Mouse (Mus musculus): ENCODE results near the gene Adcy9. TPM values are rescaled to one million over a fixed set of nuclear protein-coding genes. Genes with fewer than 3 reads are reported as not detected.

The Adcy9 gene
- polyA plus RNA-seq, 1 experiment from 2014 or later = 4.0 TPM

GRCm38 (mm10) chr16:4276151-4276550 lies 144.1 kb downstream of the Adcy9 start:
- Histone ChIP-seq H3K4me2 (ENCODE audit: low read length) (no peak overlapping the region), H3K27ac (ENCODE audit: low read depth, low read length) (no peak overlapping the region), H3K4me1 (ENCODE audit: control insufficient read depth, insufficient read depth, low read depth, low read length) (peaks cover under 1% of the 10 kb centered on the region; the same call in 1 of the 2 replicates), H3K4me3 (ENCODE audit: low read length) (no peak overlapping the region), H3K9ac (ENCODE audit: low read depth, low read length) (no peak overlapping the region), H3K9me3 (ENCODE audit: control insufficient read depth, low read length) (no peaks in the 10 kb centered on the region), H3K27me3 (replicated peaks; ENCODE audit: control insufficient read depth, insufficient read depth, low read length) (no peaks in the 10 kb centered on the region), H3K36me3 (ENCODE audit: control insufficient read depth, insufficient read depth, low read length) (no peaks in the 10 kb centered on the region)
- 86% methylated on average over 2 of the region's 2 CpGs for WGBS
- ATAC-seq = no peak

DNA sequence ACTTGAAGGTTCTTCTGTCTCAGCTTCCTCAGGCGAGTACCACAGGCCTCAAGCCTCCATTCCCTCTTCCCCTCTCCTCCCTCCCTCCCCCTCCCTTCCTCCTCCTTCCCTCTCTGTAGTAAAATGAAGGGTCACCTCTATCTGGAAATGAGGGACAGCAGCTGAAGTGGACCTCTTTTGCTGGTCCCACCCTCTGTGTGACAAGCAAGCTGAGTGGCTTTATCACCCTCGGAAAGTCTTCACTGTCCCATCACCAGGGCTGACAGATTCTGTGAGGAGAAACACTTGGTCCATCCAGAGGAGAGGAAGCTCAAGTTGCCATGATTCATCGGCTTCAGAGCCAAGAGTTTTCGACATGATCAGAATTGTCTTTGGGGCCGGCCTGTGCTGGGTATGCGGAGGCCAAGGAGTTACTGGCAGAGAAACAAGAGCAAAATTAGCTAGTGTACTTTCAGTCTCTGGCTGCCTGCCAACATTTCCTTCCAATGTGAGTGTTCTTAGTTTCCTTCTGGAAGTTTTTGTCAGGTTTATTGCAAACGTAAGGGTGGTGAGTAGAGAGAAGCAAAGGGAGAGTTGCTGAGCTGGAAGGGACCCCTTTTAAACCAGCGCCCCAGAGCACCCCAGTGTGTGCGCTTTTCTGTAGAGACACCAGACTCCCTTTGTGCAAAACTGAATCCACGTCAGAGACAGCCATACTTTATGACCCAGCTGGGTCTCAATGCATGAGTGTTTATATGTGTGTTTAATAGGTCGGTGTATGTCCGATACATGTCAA lies 146.4 kb downstream of the Adcy9 start:
- H3K4me3 ChIP-seq (ENCODE audit: low read length) = no peak overlapping the region
- ATAC-seq = peak; percentile 82
- no peaks in the 10 kb centered on the region for H3K36me3 ChIP-seq (ENCODE audit: control insufficient read depth, insufficient read depth, low read length)

DNA sequence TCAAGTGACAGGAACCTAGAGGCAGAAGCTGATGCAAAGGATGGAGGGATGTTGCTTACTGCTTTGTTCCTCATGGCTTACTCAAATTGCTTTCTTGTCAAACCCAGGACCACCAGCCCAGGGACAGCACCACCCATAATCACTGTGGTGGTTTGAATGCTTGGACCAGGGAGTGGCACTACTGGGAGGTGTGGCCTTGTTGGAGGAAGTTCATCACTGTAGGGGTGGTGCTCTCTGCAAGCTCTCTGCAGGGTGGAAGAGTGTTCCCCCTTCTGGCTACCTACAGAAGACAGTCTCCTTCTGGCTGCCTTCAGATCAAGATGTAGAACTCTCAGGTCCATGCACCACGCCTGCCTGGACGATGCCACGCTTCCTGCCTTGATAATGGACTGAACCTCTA lies 148.0 kb downstream of the Adcy9 start:
- Histone ChIP-seq H3K9ac (ENCODE audit: low read depth, low read length) (no peak overlapping the region), H3K9me3 (ENCODE audit: control insufficient read depth, low read length) (no peaks in the 10 kb centered on the region), H3K4me2 (ENCODE audit: low read length) (no peak overlapping the region), H3K36me3 (ENCODE audit: control insufficient read depth, insufficient read depth, low read length) (no peaks in the 10 kb centered on the region), H3K4me3 (ENCODE audit: low read length) (no peak overlapping the region), H3K27me3 (replicated peaks; ENCODE audit: control insufficient read depth, insufficient read depth, low read length) (no peaks in the 10 kb centered on the region), H3K4me1 (ENCODE audit: control insufficient read depth, insufficient read depth, low read depth, low read length) (peaks cover 13% of the 10 kb centered on the region), H3K27ac (ENCODE audit: low read depth, low read length) (no peak overlapping the region)
- ATAC-seq = no peak
- WGBS = 88% methylated on average over 3 of the region's 3 CpGs

More for the DNA sequence above, 146.4 kb downstream of the Adcy9 start:
- Histone ChIP-seq H3K4me1 (ENCODE audit: control insufficient read depth, insufficient read depth, low read depth, low read length) (peaks cover 6% of the 10 kb centered on the region), H3K9me3 (ENCODE audit: control insufficient read depth, low read length) (no peaks in the 10 kb centered on the region), H3K4me2 (ENCODE audit: low read length) (no peak overlapping the region), H3K9ac (ENCODE audit: low read depth, low read length) (no peak overlapping the region), H3K27ac (ENCODE audit: low read depth, low read length) (peak overlapping the region; percentile 5; the same call in 1 of the 2 replicates), H3K27me3 (replicated peaks; ENCODE audit: control insufficient read depth, insufficient read depth, low read length) (no peaks in the 10 kb centered on the region)
- WGBS = 55% methylated on average over 12 of the region's 12 CpGs

- no peaks in the 10 kb centered on the region for H3K36me3 ChIP-seq (ENCODE audit: control insufficient read depth, insufficient read depth, low read length)
- H3K9ac ChIP-seq (ENCODE audit: low read depth, low read length) = 0 out of 2 replicates have a peak overlapping the region, but pooled peaks have one; percentile 25
- no peak overlapping the region; the same call in 1 of the 2 replicates for H3K27ac ChIP-seq (ENCODE audit: low read depth, low read length)
- H3K9me3 ChIP-seq (ENCODE audit: control insufficient read depth, low read length) = no peaks in the 10 kb centered on the region
- WGBS = 11% methylated on average over 1 of the region's 1 CpGs
- H3K4me2 ChIP-seq (ENCODE audit: low read length) = no peak overlapping the region
- H3K4me1 ChIP-seq (ENCODE audit: control insufficient read depth, insufficient read depth, low read depth, low read length) = peaks cover 13% of the 10 kb centered on the region
- no peak overlapping the region for H3K4me3 ChIP-seq (ENCODE audit: low read length)
- peak; percentile 50; the same call in 1 of the 2 replicates for ATAC-seq
- no peaks in the 10 kb centered on the region for H3K27me3 ChIP-seq (replicated peaks; ENCODE audit: control insufficient read depth, insufficient read depth, low read length)
These were observed 149.4 kb downstream of the Adcy9 start for GRCm38 (mm10) chr16:4270911-4271310.

DNA sequence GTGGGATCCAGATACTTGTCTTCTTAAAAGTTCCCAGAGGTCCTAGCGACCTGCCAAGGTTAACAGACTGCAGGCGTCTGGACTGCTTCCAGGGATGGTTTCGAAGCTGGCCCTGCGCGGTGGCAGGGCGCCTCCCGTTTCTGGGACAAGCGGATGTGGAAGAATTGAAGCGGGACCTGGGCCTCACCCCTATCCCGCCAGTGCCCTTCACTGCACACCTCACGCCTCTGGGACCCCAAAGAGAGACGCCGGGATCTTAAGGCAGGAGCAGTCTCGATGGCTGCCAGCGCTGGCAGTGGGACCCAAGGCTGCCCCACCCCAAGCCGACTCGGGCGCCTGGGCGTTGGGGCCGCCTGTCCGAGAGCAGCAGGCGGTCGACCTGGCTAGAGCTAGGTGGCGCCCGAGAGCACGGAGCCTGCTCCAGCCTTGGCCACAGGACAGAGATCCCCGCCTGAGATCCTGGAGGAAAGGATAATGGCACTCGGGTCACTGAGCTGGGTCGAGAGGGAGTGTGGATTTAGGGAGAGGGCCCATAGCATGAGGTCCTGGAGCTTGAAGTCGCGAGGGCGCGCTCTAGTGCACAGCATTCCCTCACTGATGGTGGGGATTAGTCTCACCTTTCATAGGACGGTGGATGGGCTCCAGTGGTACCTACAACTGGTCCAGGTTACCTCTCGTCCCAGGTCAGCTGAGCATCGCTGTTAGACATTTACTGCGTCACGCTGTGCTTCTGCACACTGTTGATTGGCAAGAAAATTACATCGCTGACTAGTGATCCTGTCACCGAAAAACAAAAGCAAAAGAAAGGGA lies 152.2 kb downstream of the Adcy9 start:
- Histone ChIP-seq H3K9ac (ENCODE audit: low read depth, low read length) (peak overlapping the region; percentile 58), H3K27me3 (replicated peaks; ENCODE audit: control insufficient read depth, insufficient read depth, low read length) (no peaks in the 10 kb centered on the region), H3K9me3 (ENCODE audit: control insufficient read depth, low read length) (no peaks in the 10 kb centered on the region), H3K36me3 (ENCODE audit: control insufficient read depth, insufficient read depth, low read length) (no peaks in the 10 kb centered on the region), H3K4me1 (ENCODE audit: control insufficient read depth, insufficient read depth, low read depth, low read length) (peaks cover 13% of the 10 kb centered on the region), H3K4me2 (ENCODE audit: low read length) (peak overlapping the region; percentile 71), H3K27ac (ENCODE audit: low read depth, low read length) (no peak overlapping the region), H3K4me3 (ENCODE audit: low read length) (peak overlapping the region; percentile 42)
- peak; percentile 86 for ATAC-seq
- WGBS = 8% methylated on average over 40 of the region's 40 CpGs

GRCm38 (mm10) chr16:4267453-4267852 lies 152.8 kb downstream of the Adcy9 start:
- no peak; the same call in 1 of the 2 replicates for ATAC-seq
- no peaks in the 10 kb centered on the region for H3K27me3 ChIP-seq (replicated peaks; ENCODE audit: control insufficient read depth, insufficient read depth, low read length)
- H3K36me3 ChIP-seq (ENCODE audit: control insufficient read depth, insufficient read depth, low read length) = no peaks in the 10 kb centered on the region
- H3K4me2 ChIP-seq (ENCODE audit: low read length) = peak overlapping the region; percentile 71
- peak overlapping the region; percentile 58; the same call in 1 of the 2 replicates for H3K9ac ChIP-seq (ENCODE audit: low read depth, low read length)
- no peaks in the 10 kb centered on the region for H3K9me3 ChIP-seq (ENCODE audit: control insufficient read depth, low read length)
- H3K4me3 ChIP-seq (ENCODE audit: low read length) = no peak overlapping the region
- peaks cover 13% of the 10 kb centered on the region for H3K4me1 ChIP-seq (ENCODE audit: control insufficient read depth, insufficient read depth, low read depth, low read length)
- WGBS = 50% methylated on average over 9 of the region's 9 CpGs
- H3K27ac ChIP-seq (ENCODE audit: low read depth, low read length) = no peak overlapping the region

- no peaks in the 10 kb centered on the region for H3K27me3 ChIP-seq (replicated peaks; ENCODE audit: control insufficient read depth, insufficient read depth, low read length)
- H3K4me1 ChIP-seq (ENCODE audit: control insufficient read depth, insufficient read depth, low read depth, low read length) = peaks cover 8% of the 10 kb centered on the region
- H3K9me3 ChIP-seq (ENCODE audit: control insufficient read depth, low read length) = no peaks in the 10 kb centered on the region
- WGBS = 64% methylated on average over 5 of the region's 5 CpGs
- H3K4me3 ChIP-seq (ENCODE audit: low read length) = no peak overlapping the region
- H3K4me2 ChIP-seq (ENCODE audit: low read length) = no peak overlapping the region
- no peak overlapping the region for H3K27ac ChIP-seq (ENCODE audit: low read depth, low read length)
- H3K36me3 ChIP-seq (ENCODE audit: control insufficient read depth, insufficient read depth, low read length) = no peaks in the 10 kb centered on the region
- no peak overlapping the region for H3K9ac ChIP-seq (ENCODE audit: low read depth, low read length)
- no peak for ATAC-seq
These were observed 154.9 kb downstream of the Adcy9 start for GRCm38 (mm10) chr16:4265351-4265750.

- WGBS = 91% methylated on average over 3 of the region's 3 CpGs
- Histone ChIP-seq H3K27ac (ENCODE audit: low read depth, low read length) (no peak overlapping the region), H3K27me3 (replicated peaks; ENCODE audit: control insufficient read depth, insufficient read depth, low read length) (no peaks in the 10 kb centered on the region), H3K36me3 (ENCODE audit: control insufficient read depth, insufficient read depth, low read length) (no peaks in the 10 kb centered on the region), H3K9me3 (ENCODE audit: control insufficient read depth, low read length) (no peaks in the 10 kb centered on the region), H3K4me2 (ENCODE audit: low read length) (no peak overlapping the region), H3K4me1 (ENCODE audit: control insufficient read depth, insufficient read depth, low read depth, low read length) (peaks cover 8% of the 10 kb centered on the region), H3K9ac (ENCODE audit: low read depth, low read length) (no peak overlapping the region), H3K4me3 (ENCODE audit: low read length) (no peak overlapping the region)
- no peak for ATAC-seq
These were observed 156.8 kb downstream of the Adcy9 start for GRCm38 (mm10) chr16:4263486-4263885.

GRCm38 (mm10) chr16:4257546-4257945 lies 162.8 kb downstream of the Adcy9 start:
- H3K36me3 ChIP-seq (ENCODE audit: control insufficient read depth, insufficient read depth, low read length) = no peaks in the 10 kb centered on the region
- 87% methylated on average over 2 of the region's 2 CpGs for WGBS
- no peaks in the 10 kb centered on the region for H3K27me3 ChIP-seq (replicated peaks; ENCODE audit: control insufficient read depth, insufficient read depth, low read length)
- H3K27ac ChIP-seq (ENCODE audit: low read depth, low read length) = no peak overlapping the region
- no peak for ATAC-seq
- H3K4me3 ChIP-seq (ENCODE audit: low read length) = no peak overlapping the region
- H3K9ac ChIP-seq (ENCODE audit: low read depth, low read length) = no peak overlapping the region
- H3K9me3 ChIP-seq (ENCODE audit: control insufficient read depth, low read length) = no peaks in the 10 kb centered on the region
- H3K4me2 ChIP-seq (ENCODE audit: low read length) = no peak overlapping the region
- no peaks in the 10 kb centered on the region for H3K4me1 ChIP-seq (ENCODE audit: control insufficient read depth, insufficient read depth, low read depth, low read length)
